Mouse (Mus musculus) liver, postnatal 0 days (tissue): ENCODE results near the gene Nasp.

Experiments
- CTCF ChIP-seq: sonication (generic); IDR thresholded peaks from 2 replicates; pipeline ENCODE4 v1.5.1; 2016; ENCODE audit warnings: antibody characterized with exemption, low read depth
- EP300 ChIP-seq: IDR thresholded peaks from 2 replicates; pipeline ENCODE4 v1.6.1; 2016; ENCODE audit warnings: antibody characterized with exemption, low read depth, mild to moderate bottlenecking

DNA sequence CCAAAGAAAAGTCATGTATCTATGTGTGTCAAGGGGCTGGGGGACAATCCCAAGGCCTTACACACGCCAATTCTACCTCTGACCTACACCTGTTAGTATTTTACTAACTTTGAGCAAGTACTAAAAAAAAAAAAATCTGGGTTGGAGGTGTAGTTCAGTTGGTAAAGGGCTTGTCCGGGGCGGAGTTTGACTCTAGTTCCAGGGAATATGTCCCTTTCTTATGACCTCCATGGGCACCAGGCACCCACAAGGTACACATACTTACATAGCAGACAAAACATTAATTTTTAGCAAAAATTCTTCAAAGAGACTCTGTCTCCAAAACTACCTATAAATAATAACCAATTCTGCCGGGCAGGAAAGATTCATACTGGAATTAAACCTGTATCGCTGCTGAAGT, 22.6 kb upstream of the Nasp start:
- TF ChIP-seq CTCF, result no peak
- TF ChIP-seq EP300, result no peak
